Mouse (Mus musculus): Measurements from ENCODE around the gene 4921539E11Rik. TPM values are rescaled to one million over a fixed set of nuclear protein-coding genes. Genes with fewer than 3 reads are reported as not detected.

The 4921539E11Rik gene
- polyA plus RNA-seq, 1 experiment from 2014 or later: not detected

- ATAC-seq: no peak
- no peak overlapping the region for H3K4me2 ChIP-seq (replicated peaks; ENCODE audit: low read depth)
- whole genome bisulfite sequencing: 68% methylated on average over 4 of the region's 4 CpGs
- H3K4me3 ChIP-seq (ENCODE audit: low read depth, low read length): no peak overlapping the region
- H3K27ac ChIP-seq (ENCODE audit: low read depth, low read length): no peak overlapping the region
- TF ChIP-seq CTCF (IDR thresholded peaks at IDR 0.05; ENCODE audit: low read depth): no peak
- H3K9ac ChIP-seq (ENCODE audit: low read depth, low read length): no peak overlapping the region
- no peaks in the 10 kb centered on the region for H3K4me1 ChIP-seq (replicated peaks; ENCODE audit: control insufficient read depth, insufficient read depth, low read length)
- H3K9me3 ChIP-seq (ENCODE audit: control insufficient read depth): no peaks in the 10 kb centered on the region
- no peaks in the 10 kb centered on the region for H3K27me3 ChIP-seq (replicated peaks; ENCODE audit: control insufficient read depth, insufficient read depth, low read length)
- H3K36me3 ChIP-seq (ENCODE audit: control insufficient read depth, insufficient read depth): no peaks in the 10 kb centered on the region
These were observed 36.8 kb downstream of the 4921539E11Rik start for GRCm38 (mm10) chr4:103253846-103254245.

- no peak for TF ChIP-seq CTCF (IDR thresholded peaks at IDR 0.05; ENCODE audit: low read depth)
- Histone ChIP-seq H3K4me2 (replicated peaks; ENCODE audit: low read depth) (peak overlapping the region; percentile 30), H3K36me3 (ENCODE audit: control insufficient read depth, insufficient read depth) (no peaks in the 10 kb centered on the region), H3K27ac (ENCODE audit: low read depth, low read length) (peak overlapping the region; percentile 15; the same call in 1 of the 2 replicates), H3K9ac (ENCODE audit: low read depth, low read length) (no peak overlapping the region), H3K4me3 (ENCODE audit: low read depth, low read length) (no peak overlapping the region), H3K27me3 (replicated peaks; ENCODE audit: control insufficient read depth, insufficient read depth, low read length) (no peaks in the 10 kb centered on the region), H3K9me3 (ENCODE audit: control insufficient read depth) (no peaks in the 10 kb centered on the region), H3K4me1 (replicated peaks; ENCODE audit: control insufficient read depth, insufficient read depth, low read length) (no peaks in the 10 kb centered on the region)
- ATAC-seq: no peak
- 27% methylated on average over 6 of the region's 6 CpGs for WGBS
These were observed 41.1 kb downstream of the 4921539E11Rik start for GRCm38 (mm10) chr4:103249436-103250085.

- no peak for TF ChIP-seq CTCF (IDR thresholded peaks at IDR 0.05; ENCODE audit: low read depth)
- no peaks in the 10 kb centered on the region for H3K9me3 ChIP-seq (ENCODE audit: control insufficient read depth)
- H3K4me3 ChIP-seq (ENCODE audit: low read depth, low read length): no peak overlapping the region
- no peaks in the 10 kb centered on the region for H3K4me1 ChIP-seq (replicated peaks; ENCODE audit: control insufficient read depth, insufficient read depth, low read length)
- no peak overlapping the region for H3K9ac ChIP-seq (ENCODE audit: low read depth, low read length)
- ATAC-seq: no peak
- no peaks in the 10 kb centered on the region for H3K36me3 ChIP-seq (ENCODE audit: control insufficient read depth, insufficient read depth)
- 80% methylated on average over 2 of the region's 2 CpGs for WGBS
- no peaks in the 10 kb centered on the region for H3K27me3 ChIP-seq (replicated peaks; ENCODE audit: control insufficient read depth, insufficient read depth, low read length)
- no peak overlapping the region for H3K27ac ChIP-seq (ENCODE audit: low read depth, low read length)
- H3K4me2 ChIP-seq (replicated peaks; ENCODE audit: low read depth): no peak overlapping the region
These were observed 42.9 kb downstream of the 4921539E11Rik start for GRCm38 (mm10) chr4:103247813-103248212.

- H3K4me1 ChIP-seq (replicated peaks; ENCODE audit: control insufficient read depth, insufficient read depth, low read length): no peaks in the 10 kb centered on the region
- H3K27ac ChIP-seq (ENCODE audit: low read depth, low read length): no peak overlapping the region
- H3K4me2 ChIP-seq (replicated peaks; ENCODE audit: low read depth): no peak overlapping the region
- no peaks in the 10 kb centered on the region for H3K27me3 ChIP-seq (replicated peaks; ENCODE audit: control insufficient read depth, insufficient read depth, low read length)
- no peak for ATAC-seq
- H3K36me3 ChIP-seq (ENCODE audit: control insufficient read depth, insufficient read depth): no peaks in the 10 kb centered on the region
- TF ChIP-seq CTCF (IDR thresholded peaks at IDR 0.05; ENCODE audit: low read depth): no peak
- H3K4me3 ChIP-seq (ENCODE audit: low read depth, low read length): no peak overlapping the region
- H3K9ac ChIP-seq (ENCODE audit: low read depth, low read length): no peak overlapping the region
- H3K9me3 ChIP-seq (ENCODE audit: control insufficient read depth): no peaks in the 10 kb centered on the region
- 82% methylated on average over 3 of the region's 3 CpGs for WGBS
These were observed 43.4 kb downstream of the 4921539E11Rik start for GRCm38 (mm10) chr4:103247249-103247648.

GRCm38 (mm10) chr4:103232156-103232555 is 58.5 kb downstream of the 4921539E11Rik start:
- Histone ChIP-seq H3K27ac (ENCODE audit: low read depth, low read length) (no peak overlapping the region), H3K4me2 (replicated peaks; ENCODE audit: low read depth) (no peak overlapping the region), H3K27me3 (replicated peaks; ENCODE audit: control insufficient read depth, insufficient read depth, low read length) (no peaks in the 10 kb centered on the region), H3K36me3 (ENCODE audit: control insufficient read depth, insufficient read depth) (no peaks in the 10 kb centered on the region), H3K9me3 (ENCODE audit: control insufficient read depth) (0 out of 2 replicates have a peak, but pooled peaks cover 3% of the 10 kb centered on the region), H3K4me1 (replicated peaks; ENCODE audit: control insufficient read depth, insufficient read depth, low read length) (no peaks in the 10 kb centered on the region), H3K9ac (ENCODE audit: low read depth, low read length) (no peak overlapping the region), H3K4me3 (ENCODE audit: low read depth, low read length) (no peak overlapping the region)
- WGBS: 56% methylated on average over 2 of the region's 2 CpGs
- no peak for TF ChIP-seq CTCF (IDR thresholded peaks at IDR 0.05; ENCODE audit: low read depth)
- no peak for ATAC-seq

- 31% methylated on average over 9 of the region's 9 CpGs for WGBS
- H3K4me2 ChIP-seq (replicated peaks; ENCODE audit: low read depth): no peak overlapping the region
- no peak for ATAC-seq
- no peak overlapping the region for H3K4me3 ChIP-seq (ENCODE audit: low read depth, low read length)
- H3K27ac ChIP-seq (ENCODE audit: low read depth, low read length): no peak overlapping the region
- H3K36me3 ChIP-seq (ENCODE audit: control insufficient read depth, insufficient read depth): no peaks in the 10 kb centered on the region
- H3K9ac ChIP-seq (ENCODE audit: low read depth, low read length): no peak overlapping the region
- no peak for TF ChIP-seq CTCF (IDR thresholded peaks at IDR 0.05; ENCODE audit: low read depth)
- H3K9me3 ChIP-seq (ENCODE audit: control insufficient read depth): no peaks in the 10 kb centered on the region
- H3K27me3 ChIP-seq (replicated peaks; ENCODE audit: control insufficient read depth, insufficient read depth, low read length): no peaks in the 10 kb centered on the region
- H3K4me1 ChIP-seq (replicated peaks; ENCODE audit: control insufficient read depth, insufficient read depth, low read length): no peaks in the 10 kb centered on the region
These were observed 67.8 kb downstream of the 4921539E11Rik start for GRCm38 (mm10) chr4:103222854-103223253.
